10 mouse cellular contexts compared by ENCODE assay signal in genomic region chr9:56871191-56871590, GRCm38 (mm10). TPM values are rescaled to one million over a fixed set of nuclear protein-coding genes. Genes with fewer than 3 reads are reported as not detected.
A peak's percentile ranks its signal among the peaks of the same experiment; 100 is the strongest.
DNase-seq lines count a peak whose midpoint lies in the region; ATAC-seq and TF ChIP-seq lines count a peak whose summit lies in the region.
"Had no signal": no experiment of that assay in that cellular context is flagged by ENCODE, and none has a peak within 500 bp of the region (broad histone marks: within the 10 kb centered on the region; RNA-seq: fewer than 3 reads in every experiment).

No protein-coding gene starts in this region.

- H3K9me3 ChIP-seq in hindbrain, postnatal 0 days (ENCODE audit: low read length), result no peaks in the 10 kb centered on the region
- H3K9me3 ChIP-seq in hindbrain, embryonic 11.5 days (ENCODE audit: control insufficient read depth, low read length), result no peaks in the 10 kb centered on the region
- no peaks in the 10 kb centered on the region for H3K9me3 ChIP-seq in kidney, postnatal 0 days (replicated peaks; ENCODE audit: low read length)
- H3K9me3 ChIP-seq: embryonic facial prominence, embryonic 15.5 days; hindbrain, embryonic 15.5 days had no signal

- no peaks in the 10 kb centered on the region for H3K36me3 ChIP-seq in hindbrain, postnatal 0 days (ENCODE audit: insufficient read depth, low read length)
- no peaks in the 10 kb centered on the region for H3K36me3 ChIP-seq in hindbrain, embryonic 11.5 days (ENCODE audit: control insufficient read depth, insufficient read depth, low read length)
- no peaks in the 10 kb centered on the region for H3K36me3 ChIP-seq in kidney, postnatal 0 days (ENCODE audit: insufficient read depth, low read length)
- H3K36me3 ChIP-seq: embryonic facial prominence, embryonic 15.5 days; hindbrain, embryonic 15.5 days had no signal

- no peak overlapping the region; the same call in 1 of the 2 replicates for H3K27ac ChIP-seq in hindbrain, postnatal 0 days
- H3K27ac ChIP-seq in hindbrain, embryonic 11.5 days (ENCODE audit: low read depth, low read length), result no peak overlapping the region
- H3K27ac ChIP-seq in kidney, postnatal 0 days, result peak overlapping the region; percentile 62
- H3K27ac ChIP-seq: hindbrain, embryonic 15.5 days had no signal

- peak; percentile 36 for DNase-seq in hindbrain, postnatal 0 days (ENCODE audit: low spot score)
- DNase-seq in hindbrain, embryonic 11.5 days (ENCODE audit: low spot score), result no peak
- peak; percentile 99 for DNase-seq in heart, adult 11 months
- peak; percentile 72 for DNase-seq in kidney, postnatal 0 days (ENCODE audit: low spot score)
- peak; percentile 40 to 75 for DNase-seq in lung, postnatal 4 days
- DNase-seq in liver, result no peak
- DNase-seq in cerebellum, adult 11 months, result no peak
- no peak for DNase-seq in frontal cortex, postnatal 10 days (ENCODE audit: low spot score in 2 of 2)

- H3K4me3 ChIP-seq in hindbrain, postnatal 0 days (ENCODE audit: low read length), result no peak overlapping the region
- no peak overlapping the region for H3K4me3 ChIP-seq in hindbrain, embryonic 11.5 days (ENCODE audit: low read depth, low read length)
- no peak overlapping the region for H3K4me3 ChIP-seq in kidney, postnatal 0 days (replicated peaks; ENCODE audit: low read depth, low read length)
- H3K4me3 ChIP-seq: embryonic facial prominence, embryonic 15.5 days; hindbrain, embryonic 15.5 days had no signal

- no peaks in the 10 kb centered on the region for H3K27me3 ChIP-seq in hindbrain, postnatal 0 days (ENCODE audit: insufficient read depth, low read length)
- no peaks in the 10 kb centered on the region for H3K27me3 ChIP-seq in hindbrain, embryonic 11.5 days (ENCODE audit: control insufficient read depth, insufficient read depth, low read length)
- H3K27me3 ChIP-seq in kidney, postnatal 0 days (ENCODE audit: insufficient read depth, low read length), result no peaks in the 10 kb centered on the region
- H3K27me3 ChIP-seq: embryonic facial prominence, embryonic 15.5 days; hindbrain, embryonic 15.5 days had no signal

- WGBS in hindbrain, postnatal 0 days, result 49% methylated on average over 5 of the region's 5 CpGs
- WGBS in hindbrain, embryonic 11.5 days, result 58% methylated on average over 5 of the region's 5 CpGs
- 22% methylated on average over 5 of the region's 5 CpGs for WGBS in kidney, postnatal 0 days

- H3K4me2 ChIP-seq in hindbrain, postnatal 0 days (ENCODE audit: low read depth, low read length), result no peak overlapping the region
- H3K4me2 ChIP-seq in hindbrain, embryonic 11.5 days (replicated peaks; ENCODE audit: low read depth, low read length), result no peak overlapping the region
- peak overlapping the region; percentile 3; the same call in 1 of the 2 replicates for H3K4me2 ChIP-seq in kidney, postnatal 0 days (ENCODE audit: low read length)
- H3K4me2 ChIP-seq: embryonic facial prominence, embryonic 15.5 days; hindbrain, embryonic 15.5 days had no signal

- no peak for ATAC-seq in hindbrain, postnatal 0 days
- no peak for ATAC-seq in hindbrain, embryonic 11.5 days (ENCODE audit: low FRiP score)
- peak; percentile 21 for ATAC-seq in kidney, postnatal 0 days (replicated peaks; ENCODE audit: low FRiP score, low read depth)

- TF ChIP-seq CTCF in hindbrain, postnatal 0 days (IDR thresholded peaks at IDR 0.05; ENCODE audit: low read depth), result no peak
- no peak for TF ChIP-seq CTCF in kidney, postnatal 0 days (IDR thresholded peaks at IDR 0.05; ENCODE audit: low read depth)

- no peak overlapping the region for H3K9ac ChIP-seq in hindbrain, postnatal 0 days (replicated peaks; ENCODE audit: low read length)
- no peak overlapping the region for H3K9ac ChIP-seq in hindbrain, embryonic 11.5 days (ENCODE audit: low read depth, low read length)
- no peak overlapping the region for H3K9ac ChIP-seq in kidney, postnatal 0 days (ENCODE audit: low read depth, low read length)
- H3K9ac ChIP-seq: embryonic facial prominence, embryonic 15.5 days; hindbrain, embryonic 15.5 days had no signal

- 0 out of 2 replicates have a peak, but pooled peaks cover 14% of the 10 kb centered on the region for H3K4me1 ChIP-seq in hindbrain, postnatal 0 days (ENCODE audit: insufficient read depth, low read length)
- peaks cover 2% of the 10 kb centered on the region; the same call in 1 of the 2 replicates for H3K4me1 ChIP-seq in hindbrain, embryonic 11.5 days (replicated peaks; ENCODE audit: control insufficient read depth, insufficient read depth, low read length)
- H3K4me1 ChIP-seq in kidney, postnatal 0 days (replicated peaks; ENCODE audit: insufficient read depth, low read length), result peaks cover 68% of the 10 kb centered on the region

RNA-seq across cellular contexts. Expression of gene Cspg4, which starts 6.4 kb away (rescaled TPM):
- 42.1 and 46.6 TPM in 2 replicates for total RNA-seq in hindbrain, postnatal 0 days (2014; rRNA removed)
- polyA plus RNA-seq in hindbrain, postnatal 0 days (2015; fragmentation: Nextera tagmentation; extraction: Ambion mirVana), result 7.3 and 7.6 TPM in 2 replicates
- 2.6 and 2.7 TPM in 2 replicates for polyA plus RNA-seq in hindbrain, embryonic 11.5 days (2014; fragmentation: Nextera tagmentation; extraction: Ambion mirVana)
- 18.1 and 19.8 TPM in 2 replicates for polyA plus RNA-seq in kidney, postnatal 0 days (2015; fragmentation: Nextera tagmentation; extraction: Ambion mirVana)

RNA-seq across cellular contexts. Expression of gene Odf3l1, which starts 6.7 kb away (rescaled TPM):
- total RNA-seq in hindbrain, postnatal 0 days (2014; rRNA removed), result 0.42 TPM in 1 of 2 replicates, not detected in the other
- 0.14 and 0.16 TPM in 2 replicates for polyA plus RNA-seq in hindbrain, postnatal 0 days (2015; fragmentation: Nextera tagmentation; extraction: Ambion mirVana)
- polyA plus RNA-seq in hindbrain, embryonic 11.5 days (2014; fragmentation: Nextera tagmentation; extraction: Ambion mirVana), result 0.36 and 0.37 TPM in 2 replicates
- polyA plus RNA-seq in kidney, postnatal 0 days (2015; fragmentation: Nextera tagmentation; extraction: Ambion mirVana), result 0.11 TPM in 1 of 2 replicates, not detected in the other

RNA-seq across cellular contexts. Expression of gene Snx33, which starts 57.0 kb away (rescaled TPM):
- 6.7 and 9.7 TPM in 2 replicates for total RNA-seq in hindbrain, postnatal 0 days (2014; rRNA removed)
- polyA plus RNA-seq in hindbrain, postnatal 0 days (2015; fragmentation: Nextera tagmentation; extraction: Ambion mirVana), result 2.3 and 2.4 TPM in 2 replicates
- polyA plus RNA-seq in hindbrain, embryonic 11.5 days (2014; fragmentation: Nextera tagmentation; extraction: Ambion mirVana), result 3.3 and 3.8 TPM in 2 replicates
- 8.4 and 8.5 TPM in 2 replicates for polyA plus RNA-seq in kidney, postnatal 0 days (2015; fragmentation: Nextera tagmentation; extraction: Ambion mirVana)

Comparison
In these comparisons a context has a peak if more than half of its experiments do, and no peak if none do; other contexts are left out.
1. DNase-seq: peak in hindbrain, postnatal 0 days (single experiment), heart, adult 11 months (single experiment), kidney, postnatal 0 days (single experiment) and lung, postnatal 4 days (2 of 2); none in hindbrain, embryonic 11.5 days (single experiment), liver (single experiment), cerebellum, adult 11 months (single experiment) and frontal cortex, postnatal 10 days (0 of 2).